23 mouse cellular contexts compared by ENCODE assay signal in the genomic region with DNA sequence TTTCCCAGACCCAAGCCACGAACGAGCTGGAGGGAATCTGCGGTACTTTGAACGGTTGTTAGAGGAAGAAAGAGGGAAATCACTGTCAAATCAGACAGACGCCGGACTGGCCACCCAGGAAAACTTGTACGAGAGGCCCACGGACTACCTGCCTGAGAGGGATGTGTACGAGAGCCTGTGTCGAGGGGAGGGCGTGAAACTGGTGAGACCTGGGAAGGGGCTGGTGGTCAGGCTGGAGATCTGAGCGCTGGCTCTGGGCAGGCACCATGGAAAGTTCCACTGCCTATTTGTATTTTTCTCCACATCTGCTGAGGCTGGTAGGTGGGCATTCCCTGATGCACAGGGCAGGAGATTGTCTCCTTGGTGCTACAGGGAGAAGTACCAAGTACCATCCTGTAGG. TPM values are rescaled to one million over a fixed set of nuclear protein-coding genes. Genes with fewer than 3 reads are reported as not detected.
A peak's percentile ranks its signal among the peaks of the same experiment; 100 is the strongest.
DNase-seq lines count a peak whose midpoint lies in the region; ATAC-seq and TF ChIP-seq lines count a peak whose summit lies in the region.
"Had no signal": no experiment of that assay in that cellular context is flagged by ENCODE, and none has a peak within 500 bp of the region (broad histone marks: within the 10 kb centered on the region; RNA-seq: fewer than 3 reads in every experiment).

No protein-coding gene starts in this region.

- no peak overlapping the region for H3K27ac ChIP-seq in forebrain, embryonic 11.5 days (ENCODE audit: low read depth, low read length)
- H3K27ac ChIP-seq in forebrain, embryonic 10.5 days, result no peak overlapping the region
- no peak overlapping the region for H3K27ac ChIP-seq in testis, adult 2 months (ENCODE audit: control insufficient read depth, insufficient read depth, low read depth, low read length)
- H3K27ac ChIP-seq: embryonic facial prominence, embryonic 10.5 days; embryonic facial prominence, embryonic 12.5 days; forebrain, embryonic 13.5 days; forebrain, embryonic 15.5 days had no signal

- no peak for ATAC-seq in forebrain, embryonic 11.5 days (replicated peaks; ENCODE audit: low FRiP score)
- ATAC-seq: activated CD4-positive, CD25-positive, alpha-beta regulatory T cell, adult 4 months; CD4-positive, CD25-positive, alpha-beta regulatory T cell, adult 4 months; forebrain, embryonic 13.5 days; forebrain, embryonic 15.5 days; Patski had no signal

- no peak for TF ChIP-seq POLR2A in testis, adult 2 months (IDR thresholded peaks at IDR 0.05; ENCODE audit: control insufficient read depth, low read depth, low read length)

- 90% methylated on average over 12 of the region's 12 CpGs for WGBS in forebrain, embryonic 11.5 days
- WGBS in forebrain, embryonic 10.5 days, result 84% methylated on average over 12 of the region's 12 CpGs

- H3K9me3 ChIP-seq in forebrain, embryonic 11.5 days (ENCODE audit: control insufficient read depth, low read length), result no peaks in the 10 kb centered on the region
- no peaks in the 10 kb centered on the region for H3K9me3 ChIP-seq in forebrain, embryonic 10.5 days
- H3K9me3 ChIP-seq: embryonic facial prominence, embryonic 10.5 days; embryonic facial prominence, embryonic 12.5 days; forebrain, embryonic 13.5 days; forebrain, embryonic 15.5 days; G1E had no signal

- DNase-seq in forebrain, embryonic 11.5 days (ENCODE audit: low spot score), result peak; percentile 25
- no peak for DNase-seq in forebrain, embryonic 10.5 days (ENCODE audit: extremely low spot score, low spot score)
- DNase-seq in heart, adult 11 months, result peak; percentile 84
- no peak for DNase-seq in heart, adult 9 months (ENCODE audit: low spot score in 2 of 2)
- no peak for DNase-seq in testis, postnatal 14 days (ENCODE audit: low spot score)
- DNase-seq in testis, postnatal 10 days (ENCODE audit: low spot score), result peak; percentile 32
- DNase-seq: adrenal gland, adult 8-10 months; adrenal gland, postnatal 14 days; adrenal gland, postnatal 36 days; B cell, adult 2 months; cerebellum, adult 11-12 months; cerebellum, adult 9-10 months; cerebellum, postnatal 25 days had no signal

- H3K9ac ChIP-seq in forebrain, embryonic 11.5 days (ENCODE audit: low read length), result no peak overlapping the region
- H3K9ac ChIP-seq: embryonic facial prominence, embryonic 12.5 days; forebrain, embryonic 13.5 days; forebrain, embryonic 15.5 days had no signal

- no peak overlapping the region for H3K4me2 ChIP-seq in forebrain, embryonic 11.5 days (ENCODE audit: low read depth, low read length, severe bottlenecking)
- H3K4me2 ChIP-seq: embryonic facial prominence, embryonic 12.5 days; forebrain, embryonic 13.5 days; forebrain, embryonic 15.5 days had no signal

- TF ChIP-seq CTCF in testis, adult 2 months (IDR thresholded peaks at IDR 0.05; ENCODE audit: control insufficient read depth, insufficient read depth, insufficient replicate concordance, low read depth, low read length), result no peak

- no peak overlapping the region for H3K4me3 ChIP-seq in forebrain, embryonic 11.5 days (ENCODE audit: low read depth, low read length)
- H3K4me3 ChIP-seq in forebrain, embryonic 10.5 days, result no peak overlapping the region
- H3K4me3 ChIP-seq in testis, adult 2 months (ENCODE audit: control insufficient read depth, low read depth, low read length), result peak overlapping the region; percentile 62
- H3K4me3 ChIP-seq: embryonic facial prominence, embryonic 10.5 days; embryonic facial prominence, embryonic 12.5 days; forebrain, embryonic 13.5 days; forebrain, embryonic 15.5 days had no signal

- H3K36me3 ChIP-seq in forebrain, embryonic 11.5 days (ENCODE audit: control insufficient read depth, insufficient read depth, low read length), result no peaks in the 10 kb centered on the region
- peaks cover 16% of the 10 kb centered on the region for H3K36me3 ChIP-seq in forebrain, embryonic 10.5 days (replicated peaks)
- no peaks in the 10 kb centered on the region for H3K36me3 ChIP-seq in testis, adult 2 months (ENCODE audit: control insufficient read depth, insufficient read depth, low read length)
- H3K36me3 ChIP-seq: forebrain, embryonic 15.5 days; G1E had no signal

- no peaks in the 10 kb centered on the region for H3K27me3 ChIP-seq in forebrain, embryonic 11.5 days (ENCODE audit: control insufficient read depth, insufficient read depth, low read length)
- H3K27me3 ChIP-seq in forebrain, embryonic 10.5 days (ENCODE audit: poor library complexity, severe bottlenecking), result no peaks in the 10 kb centered on the region
- no peaks in the 10 kb centered on the region for H3K27me3 ChIP-seq in testis, adult 2 months (ENCODE audit: control insufficient read depth, insufficient read depth, low read length)
- H3K27me3 ChIP-seq: CH12.LX; embryonic facial prominence, embryonic 12.5 days; forebrain, embryonic 13.5 days; forebrain, embryonic 15.5 days; Patski had no signal

- H3K4me1 ChIP-seq in forebrain, embryonic 11.5 days (replicated peaks; ENCODE audit: control insufficient read depth, insufficient read depth, low read length), result no peaks in the 10 kb centered on the region
- H3K4me1 ChIP-seq in forebrain, embryonic 10.5 days, result peaks cover 8% of the 10 kb centered on the region; the same call in 1 of the 2 replicates
- H3K4me1 ChIP-seq in testis, adult 2 months (ENCODE audit: control insufficient read depth, insufficient read depth, low read length), result peaks cover 5% of the 10 kb centered on the region; the same call in 1 of the 2 replicates

RNA-seq across cellular contexts. Expression of a gene that starts 19.2 kb away (rescaled TPM):
- polyA plus RNA-seq in forebrain, embryonic 11.5 days (2014; fragmentation: Nextera tagmentation; extraction: Ambion mirVana), result 16.0 and 16.4 TPM in 2 replicates
- polyA plus RNA-seq in forebrain, embryonic 10.5 days (2016; fragmentation: Nextera tagmentation; extraction: Ambion mirVana), result 15.9 and 19.7 TPM in 2 replicates
- polyA plus RNA-seq in testis, adult 2 months (2012; rRNA removed), result 6.3 and 7.8 TPM in 2 replicates
- polyA plus RNA-seq: activated CD4-positive, CD25-positive, alpha-beta regulatory T cell, adult 4 months; CD4-positive, CD25-positive, alpha-beta regulatory T cell, adult 4 months; G1E had no signal

RNA-seq across cellular contexts. Expression of a gene that starts 50.3 kb away (rescaled TPM):
- polyA plus RNA-seq in forebrain, embryonic 11.5 days (2014; fragmentation: Nextera tagmentation; extraction: Ambion mirVana), result 45.3 and 48.6 TPM in 2 replicates
- polyA plus RNA-seq in forebrain, embryonic 10.5 days (2016; fragmentation: Nextera tagmentation; extraction: Ambion mirVana), result 49.5 and 53.1 TPM in 2 replicates
- 4.4 and 7.2 TPM in 2 replicates for polyA plus RNA-seq in testis, adult 2 months (2012; rRNA removed)
- polyA plus RNA-seq: G1E had no signal

Comparison
In these comparisons a context has a peak if more than half of its experiments do, and no peak if none do; other contexts are left out.
1. DNase-seq: peak in forebrain, embryonic 11.5 days (single experiment), heart, adult 11 months (single experiment) and testis, postnatal 10 days (single experiment); none in forebrain, embryonic 10.5 days (single experiment), heart, adult 9 months (0 of 2) and testis, postnatal 14 days (single experiment).